Mouse (Mus musculus) midbrain, embryonic 12.5 days (tissue): Measurements from ENCODE around the gene Dgkb. TPM values are rescaled to one million over a fixed set of nuclear protein-coding genes. Genes with fewer than 3 reads are reported as not detected.

Experiments
- ATAC-seq: fragments of 200-750 bp; cut with Nextera tagmentation; 2 replicates; pipeline ENCODE4 v1.8.0; 2017; ENCODE audit warnings: low read depth, moderate TSS enrichment, moderate library complexity; ENCODE audit not compliant: low FRiP score
- H3K27ac ChIP-seq: fragments of 300-500 bp; sonication (generic); replicated peaks from 2 replicates; pipeline ENCODE4 v1.5.1; 2016; ENCODE audit warnings: mild to moderate bottlenecking
- H3K27me3 ChIP-seq: fragments of 300-500 bp; sonication (generic); 2 replicates; pipeline ENCODE4 v1.6.1; 2016; ENCODE audit warnings: mild to moderate bottlenecking
- H3K36me3 ChIP-seq: fragments of 300-500 bp; sonication (generic); 2 replicates; pipeline ENCODE4 v1.6.1; 2016
- H3K4me1 ChIP-seq: fragments of 300-500 bp; sonication (generic); 2 replicates; pipeline ENCODE4 v1.6.1; 2016
- H3K4me2 ChIP-seq: fragments of 300-500 bp; sonication (generic); replicated peaks from 2 replicates; pipeline ENCODE4 v1.6.1; 2016; ENCODE audit warnings: mild to moderate bottlenecking, moderate library complexity
- H3K4me3 ChIP-seq: fragments of 300-500 bp; sonication (generic); 2 replicates; pipeline ENCODE4 v1.5.1; 2016; ENCODE audit warnings: mild to moderate bottlenecking
- H3K9ac ChIP-seq: fragments of 300-500 bp; sonication (generic); replicated peaks from 2 replicates; pipeline ENCODE4 v1.6.1; 2016; ENCODE audit warnings: mild to moderate bottlenecking, moderate library complexity
- H3K9me3 ChIP-seq: fragments of 300-500 bp; sonication (generic); 2 replicates; pipeline ENCODE4 v1.6.1; 2016; ENCODE audit warnings: mild to moderate bottlenecking
- WGBS: fragments of 180-500 bp; shearing (Covaris S2); methylation state at CpG from one replicate; pipeline ENCODE4 v1.1.7; 2016; 5-methylcytosine and 5-hydroxymethylcytosine counted together
- polyA plus RNA-seq: library from polyadenylated mRNA; unstranded; fragments of >200 nt; fragmentation: Nextera tagmentation; extraction: Ambion mirVana; gene quantifications from 2 replicates; pipeline ENCODE4 v1.2.1, GENCODE M21; 2016

Dgkb gene
- polyA plus RNA-seq, 1 experiment from 2014 or later, result 1.3 TPM

DNA sequence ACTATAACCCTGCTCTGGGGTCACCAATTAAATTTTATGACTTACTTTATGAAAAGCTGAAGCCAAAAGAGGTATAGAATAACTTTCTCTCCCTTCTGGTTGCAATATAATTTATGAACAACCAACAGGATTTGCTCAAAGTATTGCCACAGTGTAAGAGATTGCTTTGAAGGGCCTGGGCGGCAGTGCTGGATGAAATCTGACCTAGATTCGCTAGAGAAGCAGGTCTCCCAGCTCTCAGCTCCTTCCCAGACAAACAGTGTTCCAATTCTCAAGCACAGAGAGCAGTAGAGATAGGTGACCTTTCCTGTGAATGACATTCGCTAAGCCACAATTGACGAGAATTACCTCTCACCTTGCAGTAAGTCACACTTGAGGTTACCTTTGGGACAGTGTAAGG lies 727.9 kb downstream of the Dgkb start:
- 86% methylated on average over 4 of the region's 4 CpGs for WGBS
- H3K4me3 ChIP-seq, result no peak overlapping the region
- H3K4me2 ChIP-seq, result no peak overlapping the region
- H3K9me3 ChIP-seq, result no peaks in the 10 kb centered on the region
- H3K4me1 ChIP-seq, result no peaks in the 10 kb centered on the region
- no peak overlapping the region for H3K9ac ChIP-seq
- ATAC-seq, result no peak
- no peaks in the 10 kb centered on the region for H3K27me3 ChIP-seq
- no peak overlapping the region for H3K27ac ChIP-seq
- no peaks in the 10 kb centered on the region for H3K36me3 ChIP-seq

DNA sequence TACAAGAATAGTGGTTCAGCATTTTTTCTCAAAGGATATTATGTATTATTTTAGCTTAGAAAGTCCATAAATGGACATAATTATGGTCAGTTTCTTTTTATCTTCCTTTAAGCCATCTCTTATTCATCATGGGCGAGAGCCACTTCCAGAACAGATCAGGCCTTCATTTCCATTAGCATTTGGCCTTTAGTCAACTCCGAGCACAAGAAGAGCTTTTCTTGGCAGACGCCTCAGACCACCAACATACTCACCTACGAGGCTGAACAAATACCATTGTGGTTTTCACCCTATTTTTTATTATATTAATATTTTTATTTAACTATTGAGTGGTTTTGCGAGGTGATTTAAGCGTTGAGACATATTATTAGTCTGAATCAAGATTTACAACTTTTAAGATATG lies 759.6 kb downstream of the Dgkb start:
- WGBS, result 85% methylated on average over 6 of the region's 6 CpGs
- H3K9ac ChIP-seq, result no peak overlapping the region
- ATAC-seq, result no peak

DNA sequence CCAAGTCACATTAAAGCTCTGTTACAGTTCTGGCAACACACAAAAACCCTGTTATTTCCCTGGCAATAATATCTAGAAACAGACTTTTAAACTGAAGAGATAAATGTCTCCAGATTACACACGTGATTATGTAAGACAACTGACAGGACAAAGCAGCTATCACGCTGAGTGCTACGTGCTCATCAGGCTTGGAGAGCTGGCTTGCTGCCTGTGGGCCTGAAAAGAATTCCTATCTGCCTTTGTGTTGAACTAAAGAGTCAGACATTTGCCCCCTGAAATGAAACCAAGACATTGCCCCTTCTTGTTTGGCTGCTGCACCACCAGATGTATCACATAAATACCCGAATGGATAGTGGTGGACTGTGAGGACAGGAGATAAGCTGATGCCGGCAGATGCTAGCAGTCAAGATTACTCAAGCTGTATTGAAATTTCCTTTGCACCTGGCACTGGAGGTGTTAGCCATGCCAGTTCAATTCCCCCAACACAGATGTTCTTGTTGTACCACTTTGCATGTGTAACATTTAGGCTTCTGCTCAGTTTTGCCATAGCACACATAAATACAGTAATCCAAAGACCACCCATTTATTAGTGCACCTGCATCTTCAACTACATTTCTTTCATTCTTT lies 761.8 kb downstream of the Dgkb start:
- 35% methylated on average over 5 of the region's 5 CpGs for WGBS

More for the DNA sequence above, 759.6 kb downstream of the Dgkb start:
- Histone ChIP-seq H3K27me3 (no peaks in the 10 kb centered on the region), H3K36me3 (no peaks in the 10 kb centered on the region), H3K4me2 (no peak overlapping the region), H3K4me3 (no peak overlapping the region), H3K9me3 (no peaks in the 10 kb centered on the region), H3K27ac (no peak overlapping the region), H3K4me1 (0 out of 2 replicates have a peak, but pooled peaks cover 5% of the 10 kb centered on the region)

DNA sequence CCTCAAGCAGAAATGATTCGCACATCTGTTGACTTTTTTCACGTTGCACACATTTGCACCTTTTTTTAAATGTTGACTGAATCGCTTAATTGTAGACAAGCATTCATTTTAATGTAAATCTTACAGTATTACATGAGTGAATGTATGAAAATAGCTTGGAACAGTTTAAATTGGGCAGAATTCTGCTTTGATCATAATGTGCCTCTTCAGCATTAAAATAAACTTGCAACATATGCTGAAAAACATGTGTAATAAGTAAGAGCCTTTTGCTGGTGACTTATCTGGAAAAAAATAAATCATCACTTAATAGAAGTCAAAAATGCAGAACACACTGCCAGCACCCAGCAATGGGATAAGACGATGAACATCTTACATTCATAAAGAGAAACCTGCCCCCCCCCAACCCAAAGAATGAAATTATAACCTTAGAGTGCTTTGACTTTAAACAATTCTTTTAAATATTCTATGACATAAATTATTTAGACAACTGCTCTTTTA lies 768.9 kb downstream of the Dgkb start:
- ATAC-seq, result no peak
- H3K27ac ChIP-seq, result no peak overlapping the region
- H3K4me2 ChIP-seq, result no peak overlapping the region
- no peaks in the 10 kb centered on the region for H3K36me3 ChIP-seq
- H3K9ac ChIP-seq, result no peak overlapping the region
- WGBS, result 85% methylated on average over 4 of the region's 4 CpGs
- no peaks in the 10 kb centered on the region for H3K27me3 ChIP-seq
- no peaks in the 10 kb centered on the region for H3K9me3 ChIP-seq
- H3K4me3 ChIP-seq, result no peak overlapping the region
- H3K4me1 ChIP-seq, result no peaks in the 10 kb centered on the region

More for the DNA sequence above, 761.8 kb downstream of the Dgkb start:
- Histone ChIP-seq H3K4me2 (no peak overlapping the region), H3K36me3 (no peaks in the 10 kb centered on the region), H3K27ac (no peak overlapping the region), H3K27me3 (no peaks in the 10 kb centered on the region), H3K4me3 (no peak overlapping the region), H3K9ac (no peak overlapping the region), H3K4me1 (0 out of 2 replicates have a peak, but pooled peaks cover 5% of the 10 kb centered on the region), H3K9me3 (no peaks in the 10 kb centered on the region)
- peak; percentile 47; the same call in 1 of the 2 replicates for ATAC-seq

DNA sequence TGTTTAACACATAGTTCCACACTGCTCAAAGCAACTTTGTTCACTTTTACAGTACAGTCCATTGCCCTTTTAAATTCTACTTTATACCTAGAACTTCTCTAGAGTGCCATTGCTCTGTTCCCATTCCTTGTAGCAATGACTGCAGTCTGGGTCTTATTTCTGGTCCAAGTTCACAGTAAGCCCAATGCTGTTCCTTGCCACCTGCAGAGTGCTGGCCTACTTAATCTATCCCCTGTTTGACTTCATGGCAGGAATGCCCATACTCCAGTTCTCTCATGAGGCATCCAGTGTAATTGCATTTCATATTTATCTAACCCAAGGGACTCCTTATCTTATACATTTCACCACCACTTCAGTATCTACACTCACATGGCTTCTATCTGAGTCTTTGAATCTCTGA lies 772.4 kb downstream of the Dgkb start:
- H3K27me3 ChIP-seq, result no peaks in the 10 kb centered on the region
- no peak overlapping the region for H3K4me2 ChIP-seq
- no peaks in the 10 kb centered on the region for H3K4me1 ChIP-seq
- H3K4me3 ChIP-seq, result no peak overlapping the region
- H3K27ac ChIP-seq, result no peak overlapping the region
- no peaks in the 10 kb centered on the region for H3K36me3 ChIP-seq
- no peak overlapping the region for H3K9ac ChIP-seq
- no peaks in the 10 kb centered on the region for H3K9me3 ChIP-seq
- ATAC-seq, result no peak

DNA sequence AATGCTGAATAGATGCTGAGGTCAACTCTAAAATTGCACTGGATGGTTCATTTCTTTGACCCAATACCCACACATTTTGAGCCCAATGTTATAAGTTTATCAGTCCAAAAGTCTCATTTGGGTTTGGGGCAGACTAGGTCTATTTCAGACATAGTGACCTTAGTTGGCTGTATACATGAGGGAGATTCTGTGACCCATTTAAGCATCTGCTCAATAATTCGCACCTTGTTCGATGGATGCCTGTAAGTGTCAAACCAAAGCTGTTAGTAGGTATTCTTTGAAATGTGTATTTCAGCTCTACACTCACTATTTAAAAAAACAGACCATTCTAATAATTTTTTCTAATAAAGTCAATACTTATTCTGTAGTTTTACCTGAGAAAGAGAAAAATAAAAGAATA lies 776.1 kb downstream of the Dgkb start:
- no peak for ATAC-seq
- Histone ChIP-seq H3K4me3 (no peak overlapping the region), H3K4me2 (no peak overlapping the region), H3K4me1 (peaks cover 12% of the 10 kb centered on the region), H3K36me3 (no peaks in the 10 kb centered on the region), H3K9me3 (no peaks in the 10 kb centered on the region), H3K9ac (no peak overlapping the region), H3K27ac (no peak overlapping the region), H3K27me3 (no peaks in the 10 kb centered on the region)
- WGBS, result 92% methylated on average over 2 of the region's 2 CpGs

DNA sequence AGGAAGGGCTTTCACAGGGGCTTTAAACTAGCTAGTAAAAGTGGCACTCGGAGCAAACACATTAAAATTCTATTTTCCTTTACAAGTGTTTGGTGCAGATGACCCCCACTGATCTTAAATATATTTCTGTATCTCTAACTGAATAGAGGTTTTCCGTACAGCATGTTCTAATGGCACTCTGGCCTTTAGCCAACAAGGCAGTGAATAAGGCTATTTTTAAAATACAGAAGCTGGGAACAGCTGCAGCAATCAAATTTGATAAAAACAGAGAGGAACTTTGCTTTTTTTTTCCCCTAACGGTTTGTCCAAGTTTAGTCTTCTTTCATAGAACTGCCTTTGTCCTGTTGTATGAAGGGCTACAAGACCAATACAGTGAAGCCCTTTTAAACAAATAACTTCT lies 776.5 kb downstream of the Dgkb start:
- Histone ChIP-seq H3K27me3 (no peaks in the 10 kb centered on the region), H3K4me3 (no peak overlapping the region), H3K9ac (no peak overlapping the region), H3K4me1 (peaks cover 12% of the 10 kb centered on the region), H3K9me3 (no peaks in the 10 kb centered on the region), H3K36me3 (no peaks in the 10 kb centered on the region), H3K4me2 (no peak overlapping the region), H3K27ac (no peak overlapping the region)
- ATAC-seq, result no peak
- WGBS, result 59% methylated on average over 3 of the region's 3 CpGs

DNA sequence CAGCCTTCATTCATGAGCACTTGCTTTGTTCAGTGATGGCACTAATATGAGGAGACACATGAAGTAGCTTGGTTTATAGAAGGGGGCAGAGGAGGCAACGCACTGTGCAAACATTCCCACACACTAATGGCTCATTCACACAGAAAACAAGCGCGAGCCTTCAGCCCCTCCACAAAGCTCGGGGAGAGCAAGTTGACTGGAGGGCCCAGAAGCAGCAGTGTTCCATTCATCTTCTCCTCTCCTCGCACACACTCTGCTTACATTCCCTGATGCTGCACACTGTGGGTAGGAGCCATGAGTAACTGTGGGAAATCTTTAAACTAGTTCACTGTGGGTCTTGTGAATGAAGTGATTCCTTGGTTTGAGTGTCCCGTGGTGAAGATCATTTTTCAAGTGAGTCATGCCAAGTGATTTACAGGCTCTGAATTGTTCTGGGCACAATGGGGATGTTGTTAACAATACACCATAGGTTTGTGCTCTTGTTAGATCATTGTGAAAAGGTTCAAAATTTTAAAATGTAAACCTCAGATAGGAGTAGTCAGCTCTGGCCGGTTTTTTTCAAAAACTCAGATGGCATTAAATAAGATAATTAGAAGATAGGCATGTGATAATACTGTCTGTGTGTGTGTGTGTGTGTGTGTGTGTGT lies 779.0 kb downstream of the Dgkb start:
- H3K9ac ChIP-seq, result no peak overlapping the region
- WGBS, result 34% methylated on average over 7 of the region's 7 CpGs
- H3K4me2 ChIP-seq, result no peak overlapping the region; the same call in 1 of the 2 replicates
- H3K4me1 ChIP-seq, result peaks cover 12% of the 10 kb centered on the region
- H3K27ac ChIP-seq, result no peak overlapping the region
- H3K9me3 ChIP-seq, result no peaks in the 10 kb centered on the region
- no peak overlapping the region for H3K4me3 ChIP-seq
- H3K36me3 ChIP-seq, result no peaks in the 10 kb centered on the region
- no peaks in the 10 kb centered on the region for H3K27me3 ChIP-seq
- ATAC-seq, result peak; percentile 82

DNA sequence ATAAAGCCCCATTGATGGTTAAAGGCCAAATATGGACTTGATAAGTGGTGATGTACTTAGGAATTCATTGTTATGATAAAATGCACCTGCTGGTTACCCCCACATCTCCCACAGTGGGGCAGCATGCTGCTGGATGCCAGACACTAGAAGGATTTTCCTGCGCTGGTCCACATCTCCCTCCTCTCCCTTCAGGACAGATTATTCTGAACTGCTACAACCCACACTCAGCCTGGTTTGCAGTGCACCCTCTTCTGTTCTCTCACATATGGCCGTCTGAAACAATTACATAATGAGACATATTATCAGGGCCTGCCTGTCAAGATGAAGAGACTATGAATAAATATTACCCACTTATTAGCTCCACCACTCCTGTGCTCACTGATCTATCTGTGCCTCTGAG lies 780.6 kb downstream of the Dgkb start:
- H3K9me3 ChIP-seq, result no peaks in the 10 kb centered on the region
- peak; percentile 84 for ATAC-seq
- 0 out of 2 replicates have a peak overlapping the region, but pooled peaks have one; percentile 5 for H3K27ac ChIP-seq
- WGBS, result 34% methylated on average over 2 of the region's 2 CpGs
- no peaks in the 10 kb centered on the region for H3K36me3 ChIP-seq
- H3K27me3 ChIP-seq, result no peaks in the 10 kb centered on the region
- no peak overlapping the region for H3K4me3 ChIP-seq
- H3K9ac ChIP-seq, result no peak overlapping the region
- no peak overlapping the region for H3K4me2 ChIP-seq
- peaks cover 12% of the 10 kb centered on the region for H3K4me1 ChIP-seq

DNA sequence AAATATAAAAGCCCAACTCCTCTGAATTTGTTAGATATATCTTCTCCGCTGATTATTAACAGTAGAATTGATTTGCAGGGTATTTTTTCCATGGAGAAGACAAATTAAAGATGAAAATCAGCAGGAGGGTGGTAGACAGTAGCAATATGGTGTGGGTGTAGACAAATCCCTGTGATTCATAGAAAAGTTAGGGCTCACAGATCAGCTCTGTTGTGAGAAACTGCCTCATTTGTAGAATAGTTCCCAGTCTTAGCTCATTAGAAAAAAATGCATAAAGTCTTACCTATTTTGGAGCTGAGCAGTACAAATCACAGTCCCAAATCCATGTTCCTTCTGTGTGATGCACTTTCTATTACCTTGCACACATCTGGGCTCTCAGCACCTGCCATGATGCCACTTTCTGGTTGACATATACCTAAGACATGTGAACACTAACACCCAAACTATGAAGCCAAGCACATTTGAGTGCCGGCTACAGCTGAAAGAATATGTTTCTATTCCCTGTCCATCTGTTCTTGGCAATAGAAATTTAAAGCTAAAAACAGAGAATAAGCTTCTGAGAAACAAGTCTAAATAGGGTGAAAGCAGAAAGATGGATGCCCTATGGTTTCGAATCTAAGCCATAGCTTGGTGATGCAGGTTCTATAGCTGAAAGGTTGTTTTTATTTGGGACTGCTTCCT lies 782.8 kb downstream of the Dgkb start:
- Histone ChIP-seq H3K9ac (no peak overlapping the region), H3K27ac (no peak overlapping the region), H3K4me3 (no peak overlapping the region), H3K4me1 (peaks cover 12% of the 10 kb centered on the region), H3K27me3 (no peaks in the 10 kb centered on the region), H3K9me3 (no peaks in the 10 kb centered on the region), H3K36me3 (no peaks in the 10 kb centered on the region), H3K4me2 (no peak overlapping the region)
- ATAC-seq, result no peak
- 93% methylated on average over 3 of the region's 3 CpGs for WGBS

DNA sequence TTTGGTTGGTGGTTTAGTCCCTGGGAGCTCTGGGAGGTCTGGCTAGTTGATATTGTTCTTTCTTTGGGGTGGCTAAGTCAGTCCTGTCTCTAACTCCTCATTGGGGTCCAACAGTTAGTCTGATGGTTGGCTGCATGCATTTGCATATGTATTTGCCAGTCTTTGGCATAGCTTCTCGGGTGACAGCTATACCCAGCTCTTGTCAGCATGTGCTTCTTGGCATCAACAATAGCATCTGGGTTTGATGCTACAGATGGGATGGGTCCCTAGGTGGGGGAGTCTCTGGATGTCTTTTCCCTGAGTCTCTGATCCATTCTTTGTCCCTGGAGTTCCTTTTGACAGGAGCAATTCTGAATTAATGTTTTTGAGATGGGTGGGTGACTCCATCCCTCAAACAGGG lies 790.6 kb downstream of the Dgkb start:
- H3K27me3 ChIP-seq, result no peaks in the 10 kb centered on the region
- H3K9ac ChIP-seq, result no peak overlapping the region
- no peak overlapping the region for H3K4me2 ChIP-seq
- no peaks in the 10 kb centered on the region for H3K4me1 ChIP-seq
- no peaks in the 10 kb centered on the region for H3K9me3 ChIP-seq
- whole genome bisulfite sequencing, result 79% methylated on average over 1 of the region's 1 CpGs
- no peak for ATAC-seq
- H3K27ac ChIP-seq, result no peak overlapping the region
- no peak overlapping the region for H3K4me3 ChIP-seq
- no peaks in the 10 kb centered on the region for H3K36me3 ChIP-seq

DNA sequence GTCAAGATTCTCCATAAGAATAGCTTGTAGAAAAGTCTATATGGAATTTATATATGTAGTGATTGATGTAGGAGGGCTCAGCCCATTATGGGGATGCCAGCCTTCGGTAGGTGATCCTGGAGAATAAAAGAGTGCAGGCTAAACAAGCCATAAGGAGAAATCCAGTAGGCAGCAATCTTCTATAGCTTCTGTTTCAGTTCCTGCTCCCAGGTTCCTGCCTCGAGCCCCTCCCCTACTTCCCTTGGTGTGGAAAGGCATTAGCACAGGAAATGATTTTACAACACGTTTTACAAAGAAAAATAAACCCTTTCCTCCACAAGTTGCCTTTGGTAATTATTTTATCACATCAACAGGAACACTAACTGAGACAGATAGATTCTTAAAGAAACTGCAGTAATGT lies 850.7 kb downstream of the Dgkb start:
- no peak overlapping the region for H3K4me2 ChIP-seq
- H3K36me3 ChIP-seq, result no peaks in the 10 kb centered on the region
- no peak overlapping the region for H3K9ac ChIP-seq
- 61% methylated on average over 3 of the region's 3 CpGs for WGBS
- H3K4me3 ChIP-seq, result no peak overlapping the region
- no peak for ATAC-seq
- H3K27ac ChIP-seq, result no peak overlapping the region
- no peaks in the 10 kb centered on the region for H3K9me3 ChIP-seq
- H3K27me3 ChIP-seq, result no peaks in the 10 kb centered on the region
- H3K4me1 ChIP-seq, result no peaks in the 10 kb centered on the region
